Mouse (Mus musculus): ENCODE results near the gene Pam. TPM values are rescaled to one million over a fixed set of nuclear protein-coding genes. Genes with fewer than 3 reads are reported as not detected.
A peak's percentile ranks its signal among the peaks of the same experiment; 100 is the strongest.

Pam gene
- polyA plus RNA-seq, 1 experiment from 2014 or later, result 18.0 TPM

- Histone ChIP-seq H3K9ac (ENCODE audit: low read length) (no peak overlapping the region), H3K4me3 (ENCODE audit: low read depth, low read length) (no peak overlapping the region), H3K4me1 (ENCODE audit: control insufficient read depth, insufficient read depth, low read length) (no peaks in the 10 kb centered on the region), H3K27me3 (ENCODE audit: control insufficient read depth, insufficient read depth, low read length) (no peaks in the 10 kb centered on the region), H3K9me3 (ENCODE audit: control insufficient read depth, low read length) (no peaks in the 10 kb centered on the region), H3K4me2 (ENCODE audit: low read depth, severe bottlenecking) (no peak overlapping the region), H3K36me3 (ENCODE audit: control insufficient read depth, insufficient read depth, low read length) (no peaks in the 10 kb centered on the region), H3K27ac (replicated peaks; ENCODE audit: low read depth, low read length) (no peak overlapping the region)
- ATAC-seq (ENCODE audit: insufficient number of reproducible peaks, low FRiP score, low TSS enrichment, low read depth), result no peak
- no peak for DNase-seq (ENCODE audit: low spot score)
- 79% methylated on average over 1 of the region's 1 CpGs for WGBS
These were observed 112.3 kb downstream of the Pam start for GRCm38 (mm10) chr1:97983189-97983588.

GRCm38 (mm10) chr1:97979422-97979821, 116.0 kb downstream of the Pam start:
- Histone ChIP-seq H3K4me2 (ENCODE audit: low read depth, severe bottlenecking) (no peak overlapping the region), H3K27ac (replicated peaks; ENCODE audit: low read depth, low read length) (no peak overlapping the region), H3K36me3 (ENCODE audit: control insufficient read depth, insufficient read depth, low read length) (no peaks in the 10 kb centered on the region), H3K4me1 (ENCODE audit: control insufficient read depth, insufficient read depth, low read length) (no peaks in the 10 kb centered on the region), H3K4me3 (ENCODE audit: low read depth, low read length) (no peak overlapping the region), H3K9me3 (ENCODE audit: control insufficient read depth, low read length) (no peaks in the 10 kb centered on the region), H3K9ac (ENCODE audit: low read length) (no peak overlapping the region), H3K27me3 (ENCODE audit: control insufficient read depth, insufficient read depth, low read length) (no peaks in the 10 kb centered on the region)
- no peak for ATAC-seq (ENCODE audit: insufficient number of reproducible peaks, low FRiP score, low TSS enrichment, low read depth)
- WGBS, result 63% methylated on average over 1 of the region's 1 CpGs
- DNase-seq (ENCODE audit: low spot score), result no peak

GRCm38 (mm10) chr1:97977521-97977920, 117.9 kb downstream of the Pam start:
- ATAC-seq (ENCODE audit: insufficient number of reproducible peaks, low FRiP score, low TSS enrichment, low read depth), result no peak
- Histone ChIP-seq H3K36me3 (ENCODE audit: control insufficient read depth, insufficient read depth, low read length) (no peaks in the 10 kb centered on the region), H3K27ac (replicated peaks; ENCODE audit: low read depth, low read length) (no peak overlapping the region), H3K27me3 (ENCODE audit: control insufficient read depth, insufficient read depth, low read length) (no peaks in the 10 kb centered on the region), H3K9ac (ENCODE audit: low read length) (no peak overlapping the region), H3K4me2 (ENCODE audit: low read depth, severe bottlenecking) (no peak overlapping the region), H3K4me1 (ENCODE audit: control insufficient read depth, insufficient read depth, low read length) (no peaks in the 10 kb centered on the region), H3K4me3 (ENCODE audit: low read depth, low read length) (peak overlapping the region; percentile 55; the same call in 1 of the 2 replicates), H3K9me3 (ENCODE audit: control insufficient read depth, low read length) (no peaks in the 10 kb centered on the region)
- no peak for DNase-seq (ENCODE audit: low spot score)
- whole genome bisulfite sequencing, result 31% methylated on average over 7 of the region's 7 CpGs

- Histone ChIP-seq H3K9me3 (ENCODE audit: control insufficient read depth, low read length) (no peaks in the 10 kb centered on the region), H3K4me1 (ENCODE audit: control insufficient read depth, insufficient read depth, low read length) (no peaks in the 10 kb centered on the region), H3K27me3 (ENCODE audit: control insufficient read depth, insufficient read depth, low read length) (no peaks in the 10 kb centered on the region), H3K4me2 (ENCODE audit: low read depth, severe bottlenecking) (peak overlapping the region; percentile 83), H3K36me3 (ENCODE audit: control insufficient read depth, insufficient read depth, low read length) (no peaks in the 10 kb centered on the region), H3K9ac (ENCODE audit: low read length) (peak overlapping the region; percentile 72), H3K27ac (replicated peaks; ENCODE audit: low read depth, low read length) (peak overlapping the region; percentile 65; the same call in 1 of the 2 replicates), H3K4me3 (ENCODE audit: low read depth, low read length) (peak overlapping the region; percentile 55)
- WGBS, result under 1% methylated on average over 40 of the region's 47 CpGs
- ATAC-seq (ENCODE audit: insufficient number of reproducible peaks, low FRiP score, low TSS enrichment, low read depth), result peak; percentile 80; the same call in 1 of the 2 replicates
- DNase-seq (ENCODE audit: low spot score), result peak; percentile 71
These were observed 118.5 kb downstream of the Pam start for GRCm38 (mm10) chr1:97976873-97977473.

- no peaks in the 10 kb centered on the region for H3K4me1 ChIP-seq (ENCODE audit: control insufficient read depth, insufficient read depth, low read length)
- H3K27me3 ChIP-seq (ENCODE audit: control insufficient read depth, insufficient read depth, low read length), result no peaks in the 10 kb centered on the region
- H3K9ac ChIP-seq (ENCODE audit: low read length), result no peak overlapping the region
- no peaks in the 10 kb centered on the region for H3K9me3 ChIP-seq (ENCODE audit: control insufficient read depth, low read length)
- peak overlapping the region; percentile 83; the same call in 1 of the 2 replicates for H3K4me2 ChIP-seq (ENCODE audit: low read depth, severe bottlenecking)
- no peak overlapping the region for H3K4me3 ChIP-seq (ENCODE audit: low read depth, low read length)
- H3K27ac ChIP-seq (replicated peaks; ENCODE audit: low read depth, low read length), result no peak overlapping the region
- DNase-seq (ENCODE audit: low spot score), result no peak
- ATAC-seq (ENCODE audit: insufficient number of reproducible peaks, low FRiP score, low TSS enrichment, low read depth), result no peak; the same call in 1 of the 2 replicates
- H3K36me3 ChIP-seq (ENCODE audit: control insufficient read depth, insufficient read depth, low read length), result no peaks in the 10 kb centered on the region
- 63% methylated on average over 13 of the region's 13 CpGs for WGBS
These were observed 119.4 kb downstream of the Pam start for GRCm38 (mm10) chr1:97976072-97976471.

GRCm38 (mm10) chr1:97974968-97975367, 120.5 kb downstream of the Pam start:
- peak; percentile 35 for DNase-seq (ENCODE audit: low spot score)
- no peak overlapping the region for H3K4me2 ChIP-seq (ENCODE audit: low read depth, severe bottlenecking)

GRCm38 (mm10) chr1:97969765-97970164, 125.7 kb downstream of the Pam start:
- Histone ChIP-seq H3K9me3 (ENCODE audit: control insufficient read depth, low read length) (no peaks in the 10 kb centered on the region), H3K27ac (replicated peaks; ENCODE audit: low read depth, low read length) (no peak overlapping the region), H3K9ac (ENCODE audit: low read length) (no peak overlapping the region), H3K27me3 (ENCODE audit: control insufficient read depth, insufficient read depth, low read length) (no peaks in the 10 kb centered on the region), H3K4me1 (ENCODE audit: control insufficient read depth, insufficient read depth, low read length) (no peaks in the 10 kb centered on the region), H3K4me3 (ENCODE audit: low read depth, low read length) (no peak overlapping the region), H3K4me2 (ENCODE audit: low read depth, severe bottlenecking) (no peak overlapping the region), H3K36me3 (ENCODE audit: control insufficient read depth, insufficient read depth, low read length) (no peaks in the 10 kb centered on the region)
- DNase-seq (ENCODE audit: low spot score), result no peak
- WGBS, result 66% methylated on average over 4 of the region's 4 CpGs
- no peak for ATAC-seq (ENCODE audit: insufficient number of reproducible peaks, low FRiP score, low TSS enrichment, low read depth)

More at GRCm38 (mm10) chr1:97974968-97975367, 120.5 kb downstream of the Pam start:
- ATAC-seq (ENCODE audit: insufficient number of reproducible peaks, low FRiP score, low TSS enrichment, low read depth), result no peak
- Histone ChIP-seq H3K4me3 (ENCODE audit: low read depth, low read length) (no peak overlapping the region), H3K27me3 (ENCODE audit: control insufficient read depth, insufficient read depth, low read length) (no peaks in the 10 kb centered on the region), H3K9me3 (ENCODE audit: control insufficient read depth, low read length) (no peaks in the 10 kb centered on the region), H3K4me1 (ENCODE audit: control insufficient read depth, insufficient read depth, low read length) (no peaks in the 10 kb centered on the region), H3K9ac (ENCODE audit: low read length) (no peak overlapping the region), H3K27ac (replicated peaks; ENCODE audit: low read depth, low read length) (no peak overlapping the region), H3K36me3 (ENCODE audit: control insufficient read depth, insufficient read depth, low read length) (no peaks in the 10 kb centered on the region)
- WGBS, result 34% methylated on average over 11 of the region's 11 CpGs

GRCm38 (mm10) chr1:97963711-97964110, 131.7 kb downstream of the Pam start:
- H3K9me3 ChIP-seq (ENCODE audit: control insufficient read depth, low read length), result no peaks in the 10 kb centered on the region
- no peak for ATAC-seq (ENCODE audit: insufficient number of reproducible peaks, low FRiP score, low TSS enrichment, low read depth)
- WGBS, result 89% methylated on average over 2 of the region's 2 CpGs

GRCm38 (mm10) chr1:97962134-97962533, 133.3 kb downstream of the Pam start:
- Histone ChIP-seq H3K27ac (replicated peaks; ENCODE audit: low read depth, low read length) (no peak overlapping the region), H3K9ac (ENCODE audit: low read length) (no peak overlapping the region), H3K27me3 (ENCODE audit: control insufficient read depth, insufficient read depth, low read length) (no peaks in the 10 kb centered on the region), H3K36me3 (ENCODE audit: control insufficient read depth, insufficient read depth, low read length) (no peaks in the 10 kb centered on the region), H3K4me3 (ENCODE audit: low read depth, low read length) (no peak overlapping the region), H3K4me1 (ENCODE audit: control insufficient read depth, insufficient read depth, low read length) (no peaks in the 10 kb centered on the region), H3K4me2 (ENCODE audit: low read depth, severe bottlenecking) (no peak overlapping the region), H3K9me3 (ENCODE audit: control insufficient read depth, low read length) (no peaks in the 10 kb centered on the region)
- WGBS, result 91% methylated on average over 7 of the region's 7 CpGs
- DNase-seq (ENCODE audit: low spot score) (no peak), ATAC-seq (ENCODE audit: insufficient number of reproducible peaks, low FRiP score, low TSS enrichment, low read depth) (no peak)

More at GRCm38 (mm10) chr1:97963711-97964110, 131.7 kb downstream of the Pam start:
- H3K4me3 ChIP-seq (ENCODE audit: low read depth, low read length), result no peak overlapping the region
- H3K27me3 ChIP-seq (ENCODE audit: control insufficient read depth, insufficient read depth, low read length), result no peaks in the 10 kb centered on the region
- H3K4me2 ChIP-seq (ENCODE audit: low read depth, severe bottlenecking), result no peak overlapping the region
- DNase-seq (ENCODE audit: low spot score), result no peak
- no peaks in the 10 kb centered on the region for H3K36me3 ChIP-seq (ENCODE audit: control insufficient read depth, insufficient read depth, low read length)
- H3K4me1 ChIP-seq (ENCODE audit: control insufficient read depth, insufficient read depth, low read length), result no peaks in the 10 kb centered on the region
- H3K9ac ChIP-seq (ENCODE audit: low read length), result no peak overlapping the region
- H3K27ac ChIP-seq (replicated peaks; ENCODE audit: low read depth, low read length), result no peak overlapping the region
